ENCODE assay signal across 14 mouse cellular contexts in genomic region chr7:70335411-70335810, GRCm38 (mm10). TPM values are rescaled to one million over a fixed set of nuclear protein-coding genes. Genes with fewer than 3 reads are reported as not detected.
DNase-seq lines count a peak whose midpoint lies in the region; ATAC-seq lines count a peak whose summit lies in the region.
"Had no signal": no experiment of that assay in that cellular context is flagged by ENCODE, and none has a peak within 500 bp of the region (broad histone marks: within the 10 kb centered on the region; RNA-seq: fewer than 3 reads in every experiment).

No protein-coding gene starts in this region.

- WGBS in kidney, embryonic 15.5 days: 24% methylated on average over 7 of the region's 7 CpGs
- WGBS in forebrain, embryonic 15.5 days: 6% methylated on average over 7 of the region's 7 CpGs
- 5% methylated on average over 7 of the region's 7 CpGs for WGBS in midbrain, embryonic 12.5 days

- peaks cover 71% of the 10 kb centered on the region for H3K4me1 ChIP-seq in kidney, embryonic 15.5 days
- peaks cover 28% of the 10 kb centered on the region for H3K4me1 ChIP-seq in forebrain, embryonic 15.5 days
- peaks cover 52% of the 10 kb centered on the region for H3K4me1 ChIP-seq in midbrain, embryonic 12.5 days

- no peak overlapping the region for H3K9ac ChIP-seq in kidney, embryonic 15.5 days
- no peak overlapping the region for H3K9ac ChIP-seq in forebrain, embryonic 15.5 days (replicated peaks)
- peak overlapping the region; percentile 64 for H3K9ac ChIP-seq in midbrain, embryonic 12.5 days (replicated peaks)
- H3K9ac ChIP-seq: embryonic facial prominence, embryonic 15.5 days; limb, embryonic 12.5 days; liver, postnatal 0 days had no signal

- DNase-seq in kidney, postnatal 14 days: no peak
- DNase-seq in Muller cell, postnatal 12 days (ENCODE audit: inconsistent ontology term): peak; percentile 73
- no peak for DNase-seq in retina, postnatal 1 day
- no peak for DNase-seq in urinary bladder, postnatal 25 days (ENCODE audit: low spot score)
- no peak for DNase-seq in gastrocnemius, postnatal 10 days
- DNase-seq: B cell, adult 2 months; thymus, postnatal 36 days had no signal

- no peak for ATAC-seq in kidney, embryonic 15.5 days (replicated peaks; ENCODE audit: low FRiP score)
- no peak for ATAC-seq in forebrain, embryonic 15.5 days (replicated peaks)
- ATAC-seq in midbrain, embryonic 12.5 days (ENCODE audit: low FRiP score, low read depth): no peak

- H3K9me3 ChIP-seq in kidney, embryonic 15.5 days (replicated peaks): no peaks in the 10 kb centered on the region
- H3K9me3 ChIP-seq in forebrain, embryonic 15.5 days: no peaks in the 10 kb centered on the region
- no peaks in the 10 kb centered on the region for H3K9me3 ChIP-seq in midbrain, embryonic 12.5 days
- H3K9me3 ChIP-seq: embryonic facial prominence, embryonic 15.5 days; limb, embryonic 12.5 days had no signal

- peak overlapping the region; percentile 60 for H3K4me2 ChIP-seq in kidney, embryonic 15.5 days
- no peak overlapping the region for H3K4me2 ChIP-seq in forebrain, embryonic 15.5 days (replicated peaks)
- H3K4me2 ChIP-seq in midbrain, embryonic 12.5 days (replicated peaks): peak overlapping the region; percentile 60

- H3K4me3 ChIP-seq in kidney, embryonic 15.5 days (replicated peaks): 0 out of 2 replicates have a peak overlapping the region, but pooled peaks have one; percentile 31
- H3K4me3 ChIP-seq in forebrain, embryonic 15.5 days: no peak overlapping the region
- H3K4me3 ChIP-seq in midbrain, embryonic 12.5 days: peak overlapping the region; percentile 41

- peaks cover 26% of the 10 kb centered on the region for H3K27me3 ChIP-seq in kidney, embryonic 15.5 days
- peaks cover 96% of the 10 kb centered on the region for H3K27me3 ChIP-seq in forebrain, embryonic 15.5 days
- peaks cover 98% of the 10 kb centered on the region for H3K27me3 ChIP-seq in midbrain, embryonic 12.5 days

- H3K27ac ChIP-seq in kidney, embryonic 15.5 days: peak overlapping the region; percentile 20; the same call in 1 of the 2 replicates
- peak overlapping the region; percentile 73 for H3K27ac ChIP-seq in forebrain, embryonic 15.5 days (replicated peaks)
- peak overlapping the region; percentile 89 for H3K27ac ChIP-seq in midbrain, embryonic 12.5 days (replicated peaks)
- H3K27ac ChIP-seq: embryonic facial prominence, embryonic 15.5 days; limb, embryonic 12.5 days had no signal

- peaks cover 10% of the 10 kb centered on the region; the same call in 1 of the 2 replicates for H3K36me3 ChIP-seq in kidney, embryonic 15.5 days
- H3K36me3 ChIP-seq in forebrain, embryonic 15.5 days: no peaks in the 10 kb centered on the region
- H3K36me3 ChIP-seq in midbrain, embryonic 12.5 days: no peaks in the 10 kb centered on the region
- H3K36me3 ChIP-seq: embryonic facial prominence, embryonic 15.5 days; limb, embryonic 12.5 days had no signal

RNA-seq across cellular contexts. Expression of gene Nr2f2, which starts 31.1 kb away (rescaled TPM):
- 230 and 240 TPM in 2 replicates for polyA plus RNA-seq in kidney, embryonic 15.5 days (2015; fragmentation: Nextera tagmentation; extraction: Ambion mirVana)
- 76.2 and 95.0 TPM in 2 replicates for polyA plus RNA-seq in forebrain, embryonic 15.5 days (2015; fragmentation: Nextera tagmentation; extraction: Ambion mirVana)
- 105 and 143 TPM in 2 replicates for polyA plus RNA-seq in midbrain, embryonic 12.5 days (2016; fragmentation: Nextera tagmentation; extraction: Ambion mirVana)
- total RNA-seq in gastrocnemius, postnatal 10 days (2021): 10 to 100 TPM; 32.7 to 39.2 TPM
- total RNA-seq: MEL had no signal

Comparison
In these comparisons a context has a peak if more than half of its experiments do, and no peak if none do; other contexts are left out.
1. H3K27ac ChIP-seq: peak in every context shown above with its lines; median percentile 89 in midbrain, embryonic 12.5 days; 73 in forebrain, embryonic 15.5 days; 20 in kidney, embryonic 15.5 days.